Mouse (Mus musculus) retina, postnatal 1 day (tissue): ENCODE results near the gene Cdh16.

Source experiments
- DNase-seq: peaks from one replicate; pipeline ENCODE4 v3.0.0-alpha.2; 2012

Gene Cdh16

GRCm38 (mm10) chr8:104570436-104571343 lies 53.5 kb downstream of the Cdh16 start:
- peak; percentile 89 for DNase-seq

- peak; percentile 49 for DNase-seq
Measured at GRCm38 (mm10) chr8:104569559-104569958, 54.6 kb downstream of the Cdh16 start.

GRCm38 (mm10) chr8:104565457-104565798 lies 58.8 kb downstream of the Cdh16 start:
- DNase-seq, result no peak

- peak; percentile 95 for DNase-seq
Measured at GRCm38 (mm10) chr8:104564633-104565456, 59.4 kb downstream of the Cdh16 start.

- DNase-seq, result no peak
Measured at GRCm38 (mm10) chr8:104560731-104561130, 63.5 kb downstream of the Cdh16 start.

- DNase-seq, result no peak
Measured at GRCm38 (mm10) chr8:104557226-104557625, 67.0 kb downstream of the Cdh16 start.

- DNase-seq, result no peak
Measured at GRCm38 (mm10) chr8:104555191-104555590, 69.0 kb downstream of the Cdh16 start.
